Mouse (Mus musculus) thymus, adult 18-20 months (tissue): ENCODE data around the gene Ing2.
A peak's percentile ranks its signal among the peaks of the same experiment; 100 is the strongest.

Experiments used
- DNase-seq, 2 experiments: peaks; one replicate each; pipeline ENCODE4 v3.0.0; 2022; ENCODE audit warnings: mixed read lengths in 2 of 2

Ing2 gene

DNA sequence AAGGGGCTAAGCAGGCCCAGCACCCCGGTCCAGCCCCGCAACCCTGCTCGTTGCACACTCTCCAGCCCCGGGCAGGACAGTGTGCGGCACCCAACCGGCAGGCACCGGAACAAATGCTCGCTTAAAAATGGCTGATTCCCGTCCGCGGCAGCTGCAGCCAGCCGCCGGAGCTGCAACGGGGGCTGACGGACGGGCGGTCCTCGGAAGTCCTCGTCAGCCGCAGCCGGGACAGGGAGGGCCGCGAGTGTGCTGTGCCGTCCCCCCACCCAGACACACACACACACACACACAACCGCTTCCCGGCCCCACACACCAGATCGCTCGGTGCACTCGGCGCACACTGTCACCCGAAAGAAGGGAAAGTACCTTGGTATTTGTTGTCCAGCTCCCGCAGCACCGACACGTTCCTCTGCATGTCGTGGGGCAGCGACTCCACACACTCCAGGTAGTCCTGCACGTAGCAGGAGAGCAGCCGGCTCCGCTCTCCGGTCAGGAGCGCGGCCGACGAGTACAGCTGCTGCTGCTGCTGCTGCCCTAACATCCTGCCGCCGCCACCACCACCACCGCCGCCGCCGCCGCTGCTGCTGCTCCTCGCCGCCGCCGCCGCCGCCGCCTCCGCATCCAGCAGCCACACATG is 1.1 kb downstream of the Ing2 start:
- no peak for DNase-seq

DNA sequence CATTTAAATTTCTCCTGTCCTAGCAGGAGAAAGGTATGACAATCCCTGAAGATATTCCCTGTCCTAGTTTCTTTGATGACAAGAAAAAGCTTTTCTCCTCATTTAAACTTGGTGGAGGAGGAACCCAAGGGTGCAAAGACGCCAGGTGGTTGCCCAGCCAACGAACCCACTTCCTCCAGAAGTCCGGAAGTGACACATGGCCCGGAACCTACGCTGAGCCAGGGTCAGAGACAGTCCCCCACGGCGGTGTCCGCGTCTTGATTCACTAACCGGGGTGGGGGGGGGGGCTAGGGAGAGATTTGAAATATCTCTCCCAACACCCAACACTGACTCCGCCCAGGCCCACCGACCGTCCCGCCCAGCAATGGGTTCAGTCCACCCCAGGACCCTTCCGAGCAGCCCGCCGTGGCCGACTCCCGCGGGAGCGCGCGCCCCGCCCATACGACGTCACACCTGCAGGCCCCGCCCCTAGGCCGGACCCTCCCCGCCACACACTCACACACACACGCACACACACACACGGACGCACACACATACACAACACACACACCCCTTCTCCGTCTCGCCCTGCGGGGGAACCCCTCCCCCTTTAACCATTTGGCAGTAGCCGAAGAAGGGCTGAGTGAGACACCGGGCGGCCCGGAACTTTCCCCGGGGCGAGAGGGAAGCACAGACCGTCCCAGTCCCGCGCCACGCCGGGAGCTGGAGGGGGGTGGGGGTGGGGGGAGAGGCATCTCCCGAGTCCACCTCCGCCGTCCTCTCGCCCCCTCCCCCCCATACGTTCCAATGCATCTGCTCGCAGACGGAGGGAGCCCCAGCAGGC is 1.8 kb downstream of the Ing2 start:
- DNase-seq: peak; percentile 75 to 83

DNA sequence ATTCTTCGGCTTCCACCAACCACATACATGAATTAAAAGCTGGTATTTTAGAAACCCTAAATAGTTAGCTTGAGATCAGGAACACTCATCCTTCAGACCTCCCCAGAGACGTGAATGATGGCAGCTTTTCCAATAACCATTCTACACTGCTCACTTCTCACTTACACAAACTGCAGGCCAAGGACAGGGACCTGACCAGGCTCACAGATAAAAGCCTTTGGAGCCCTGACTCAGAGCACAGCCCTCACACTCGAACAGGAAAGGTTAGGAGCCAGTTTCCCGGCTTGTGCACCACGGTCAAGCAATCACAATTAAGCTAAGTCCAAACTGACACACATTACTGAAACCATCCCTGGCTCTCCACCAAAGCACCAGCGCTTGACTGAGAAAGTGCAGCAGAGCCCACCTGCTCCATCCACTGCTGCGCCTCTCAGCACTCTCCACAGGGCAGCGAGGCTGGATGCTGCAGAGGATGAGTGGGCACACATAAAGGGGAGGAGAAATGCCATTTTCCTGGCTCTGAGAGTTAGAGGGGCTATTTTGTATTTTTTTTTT is 11.0 kb downstream of the Ing2 start:
- no peak for DNase-seq

GRCm38 (mm10) chr8:47663201-47663600 is 12.2 kb downstream of the Ing2 start:
- no peak for DNase-seq

GRCm38 (mm10) chr8:47662716-47663115 is 12.6 kb downstream of the Ing2 start:
- DNase-seq: no peak

GRCm38 (mm10) chr8:47660394-47660793 is 15.0 kb downstream of the Ing2 start:
- DNase-seq: no peak

DNA sequence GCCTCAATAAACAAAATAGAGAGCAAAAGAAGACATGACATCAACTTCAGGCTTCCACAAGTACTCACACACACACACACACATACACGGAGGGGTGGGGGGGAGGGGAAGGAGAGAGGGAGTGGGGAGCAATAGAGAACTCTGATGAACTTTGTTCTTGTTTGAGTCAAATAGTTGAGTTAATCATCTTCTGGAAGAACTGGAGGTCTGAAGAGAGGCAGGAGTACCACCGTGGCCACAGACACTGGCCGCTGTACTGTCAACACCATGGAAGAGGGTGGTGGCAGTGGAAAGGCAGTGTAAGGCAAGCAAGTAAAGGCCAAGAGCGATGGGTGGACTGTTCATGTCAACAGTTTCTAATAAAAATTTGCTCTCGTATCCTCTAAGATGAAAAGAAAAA is 15.9 kb downstream of the Ing2 start:
- no peak for DNase-seq

- DNase-seq: no peak
These were observed 20.9 kb downstream of the Ing2 start for GRCm38 (mm10) chr8:47654406-47654805.

GRCm38 (mm10) chr8:47652737-47653076 is 22.6 kb downstream of the Ing2 start:
- no peak for DNase-seq

DNA sequence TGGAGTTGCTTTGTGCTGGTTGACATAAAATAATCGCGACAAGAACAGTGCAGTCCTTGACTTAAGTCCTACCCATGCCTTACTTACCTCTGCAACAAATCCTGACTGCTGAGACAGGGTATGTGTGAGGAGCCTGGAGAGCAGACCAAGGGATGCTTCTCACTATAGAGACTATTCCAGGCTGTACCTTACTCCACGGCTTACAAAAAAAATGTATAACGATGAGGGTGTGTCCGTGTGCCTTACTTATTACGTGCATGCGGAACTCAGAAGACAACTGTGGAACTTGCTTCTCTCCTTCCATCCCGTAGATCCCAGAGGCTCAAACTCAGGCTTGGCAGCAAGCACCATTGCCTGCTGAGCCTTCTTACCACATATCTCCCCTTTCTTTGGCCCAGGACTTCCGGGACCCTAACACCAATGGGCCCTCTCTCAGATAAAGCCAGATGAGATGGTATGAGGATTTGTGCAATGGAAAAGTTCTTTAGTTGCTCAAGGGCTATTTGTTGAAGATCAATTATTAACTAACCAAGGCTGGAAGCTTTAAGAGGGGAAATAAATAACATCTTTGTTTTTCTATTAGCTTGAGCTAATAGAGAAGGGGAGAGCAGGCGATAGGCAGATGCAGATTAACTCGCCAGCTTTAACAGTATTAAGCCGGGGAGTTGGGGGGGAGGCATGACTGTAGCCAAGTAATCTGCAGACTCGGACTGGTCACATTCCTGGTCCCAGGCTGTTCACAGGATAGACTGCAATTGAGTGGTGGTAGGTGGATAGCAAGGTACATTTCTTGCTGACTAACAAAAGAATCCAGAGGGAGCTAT is 23.2 kb downstream of the Ing2 start:
- DNase-seq: no peak

GRCm38 (mm10) chr8:47650853-47651252 is 24.5 kb downstream of the Ing2 start:
- no peak for DNase-seq

- DNase-seq: no peak
These were observed 25.8 kb downstream of the Ing2 start for GRCm38 (mm10) chr8:47649551-47649950.

DNA sequence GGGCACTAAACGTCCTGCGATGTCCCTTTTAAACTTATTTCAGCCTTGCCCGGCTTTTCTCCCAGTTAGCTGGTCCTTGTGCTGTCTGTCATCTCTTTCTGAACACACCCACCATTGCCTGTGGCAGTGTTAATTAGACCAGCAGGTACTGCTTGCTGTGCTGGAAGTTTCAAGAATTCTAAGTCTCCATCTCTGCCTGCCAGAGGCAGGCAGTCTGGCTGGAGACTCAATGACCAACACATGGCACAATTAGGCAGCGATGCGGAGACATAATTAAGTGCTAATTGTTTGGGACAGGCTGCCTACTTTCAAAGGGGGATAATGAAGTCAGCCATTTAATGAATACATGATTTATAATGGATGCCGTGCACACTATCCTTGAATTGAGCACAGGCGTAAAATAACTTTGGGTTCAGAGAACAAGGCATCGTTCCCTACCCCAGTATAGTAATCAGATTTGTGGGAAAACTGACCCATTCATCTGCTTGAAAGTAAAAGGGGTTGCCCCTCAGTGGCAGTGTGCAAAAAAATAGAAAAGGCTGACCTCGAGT is 32.8 kb downstream of the Ing2 start:
- DNase-seq: no peak

DNA sequence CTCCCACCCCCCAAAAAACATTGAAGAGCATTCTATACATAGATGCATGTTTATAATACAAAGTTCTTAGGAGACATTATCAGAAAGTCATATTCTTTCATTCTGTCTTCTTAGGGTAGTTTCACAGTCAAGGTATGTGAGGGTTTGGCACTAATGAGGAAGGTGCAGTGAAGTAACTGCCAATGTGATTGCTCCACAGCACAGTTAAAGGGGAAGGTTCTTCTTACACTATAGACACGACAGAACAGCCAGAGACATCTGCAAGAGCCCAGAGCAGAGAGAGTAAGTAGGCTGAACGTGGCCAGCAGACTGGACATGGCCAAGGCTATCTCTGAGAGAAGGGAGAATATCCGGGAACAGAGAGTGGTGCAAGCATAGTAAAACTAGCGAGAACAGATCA is 38.2 kb downstream of the Ing2 start:
- DNase-seq: no peak

DNA sequence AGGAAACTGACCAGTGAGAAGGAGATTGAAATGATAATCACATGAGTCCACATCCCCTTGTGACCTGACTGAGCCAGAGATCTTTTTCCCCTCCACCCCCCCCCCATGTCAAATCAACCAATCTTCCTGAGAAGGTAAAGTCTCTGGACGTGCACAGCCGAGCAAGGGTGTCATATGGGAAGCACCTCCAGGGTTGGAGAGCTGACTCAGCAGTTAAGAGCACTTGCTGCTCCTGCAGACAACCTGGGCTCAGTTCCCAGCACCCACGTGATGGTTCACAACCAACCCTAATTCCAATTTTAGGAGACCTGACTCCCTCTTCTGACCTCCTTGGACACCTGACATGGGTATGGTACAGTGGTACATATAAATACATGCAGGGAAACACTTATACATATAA is 39.3 kb downstream of the Ing2 start:
- DNase-seq: no peak

DNA sequence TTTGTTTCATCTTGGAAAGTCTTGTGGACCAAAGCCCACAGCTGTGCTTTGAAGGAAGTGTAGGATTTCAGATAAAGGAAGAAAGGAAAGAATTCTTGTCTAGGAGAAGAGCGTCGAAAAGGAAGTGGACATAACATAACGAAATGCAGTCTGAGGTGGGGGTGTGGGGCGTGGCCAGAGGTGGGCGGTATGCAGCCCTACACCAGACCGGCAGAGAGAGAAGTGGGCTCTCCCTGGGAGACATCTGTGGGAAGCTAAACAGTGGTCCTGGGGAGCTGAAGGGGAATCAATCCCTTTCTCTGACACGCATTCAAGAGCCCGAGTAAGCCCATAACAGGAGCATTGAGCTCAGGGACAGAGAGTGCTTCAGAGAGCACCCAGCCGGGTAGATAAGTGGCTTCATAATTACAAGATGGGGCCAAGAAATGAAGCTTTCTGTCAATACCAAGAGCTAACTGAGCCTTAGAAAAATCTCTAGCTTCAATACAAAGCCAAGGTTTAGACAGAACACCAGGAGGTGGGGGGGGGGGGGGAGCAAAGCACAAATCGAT is 40.5 kb downstream of the Ing2 start:
- DNase-seq: no peak

DNA sequence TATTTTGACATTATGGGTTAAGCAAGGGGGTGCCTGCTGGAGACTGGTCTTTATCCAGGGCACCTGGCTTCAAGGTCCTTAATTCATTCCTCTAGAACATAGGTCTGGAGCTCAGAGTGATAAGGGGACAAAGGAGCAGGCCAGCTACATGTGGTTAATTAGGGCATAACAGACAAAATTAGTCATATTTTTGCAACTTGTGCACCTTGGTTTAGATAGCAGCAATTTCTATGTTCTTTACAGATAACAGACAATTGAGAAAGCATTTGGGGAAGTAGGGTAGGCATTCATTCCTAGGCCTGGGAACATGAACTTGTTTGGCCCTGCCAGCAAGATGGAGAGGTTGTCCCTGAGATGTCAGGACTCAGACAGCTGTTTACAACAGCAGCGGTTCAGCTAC is 54.2 kb downstream of the Ing2 start:
- no peak for DNase-seq
